In the genomic region with DNA sequence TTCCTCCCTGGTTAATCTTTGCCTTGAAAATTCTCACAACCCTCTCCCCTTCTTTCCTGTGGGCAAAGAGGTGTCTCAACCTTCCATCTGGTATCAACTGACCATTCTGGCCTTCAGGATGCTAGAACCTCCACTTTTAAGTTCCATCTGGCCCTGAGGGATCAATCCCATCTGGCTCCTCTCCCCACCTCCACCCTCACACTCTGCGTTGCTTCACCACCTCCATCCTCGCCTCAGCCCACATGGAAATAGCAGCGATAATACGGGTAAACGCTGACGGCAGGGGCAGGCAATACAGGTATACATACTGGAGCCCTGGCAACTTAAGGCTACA, we compare ENCODE assay signal across 9 mouse cellular contexts. TPM values are rescaled to one million over a fixed set of nuclear protein-coding genes. Genes with fewer than 3 reads are reported as not detected.
A peak's percentile ranks its signal among the peaks of the same experiment; 100 is the strongest.
DNase-seq lines count a peak whose midpoint lies in the region; ATAC-seq and TF ChIP-seq lines count a peak whose summit lies in the region.
"Had no signal": no experiment of that assay in that cellular context is flagged by ENCODE, and none has a peak within 500 bp of the region (broad histone marks: within the 10 kb centered on the region; RNA-seq: fewer than 3 reads in every experiment).

No protein-coding gene starts in this region.

- H3K27ac ChIP-seq in heart, embryonic 11.5 days (ENCODE audit: low read depth, low read length), result no peak overlapping the region
- H3K27ac ChIP-seq in CH12.LX (ENCODE audit: insufficient read depth, low read depth), result peak overlapping the region; percentile 63
- H3K27ac ChIP-seq in forebrain, embryonic 10.5 days, result no peak overlapping the region
- peak overlapping the region; percentile 96 for H3K27ac ChIP-seq in liver, embryonic 13.5 days

- no peaks in the 10 kb centered on the region for H3K9me3 ChIP-seq in heart, embryonic 11.5 days (replicated peaks; ENCODE audit: control insufficient read depth, low read length)
- H3K9me3 ChIP-seq in CH12.LX (replicated peaks; ENCODE audit: low read length), result peaks cover 2% of the 10 kb centered on the region
- H3K9me3 ChIP-seq in forebrain, embryonic 10.5 days, result no peaks in the 10 kb centered on the region
- H3K9me3 ChIP-seq in liver, embryonic 13.5 days (replicated peaks), result no peaks in the 10 kb centered on the region

- 0 out of 2 replicates have a peak overlapping the region, but pooled peaks have one; percentile 65 for H3K9ac ChIP-seq in heart, embryonic 11.5 days (ENCODE audit: low read depth, low read length)
- H3K9ac ChIP-seq in CH12.LX (ENCODE audit: insufficient read depth, low read depth), result peak overlapping the region; percentile 88
- peak overlapping the region; percentile 96 for H3K9ac ChIP-seq in liver, embryonic 13.5 days

- peak overlapping the region; percentile 100 for H3K4me2 ChIP-seq in heart, embryonic 11.5 days
- peak overlapping the region; percentile 86 for H3K4me2 ChIP-seq in CH12.LX (ENCODE audit: insufficient read depth, low read depth, poor library complexity, severe bottlenecking)
- H3K4me2 ChIP-seq in liver, embryonic 13.5 days, result peak overlapping the region; percentile 99

- no peak for TF ChIP-seq RAD21 in CH12.LX (IDR thresholded peaks at IDR 0.05; ENCODE audit: low read depth, low read length)

- in situ Hi-C loops in CH12.LX (cut with MboI; ENCODE audit: low pct_ligation_motif_present, low pct_unique_long_range_greater_than_20kb, low sequenced_read_pairs), result no loop called here

- H3K79me2 ChIP-seq in CH12.LX (replicated peaks; ENCODE audit: control insufficient read depth, extremely low read depth, insufficient read depth, poor library complexity, severe bottlenecking), result peaks cover 35% of the 10 kb centered on the region

- peak overlapping the region; percentile 67 for H3K4me3 ChIP-seq in heart, embryonic 11.5 days (ENCODE audit: low read depth, low read length)
- peak overlapping the region; percentile 74 to 94 (median 88) for H3K4me3 ChIP-seq in CH12.LX (replicated peaks in 1 of 3; ENCODE audit: low read depth in 2 of 3, low read length in 2 of 3, poor library complexity in 1 of 3)
- H3K4me3 ChIP-seq in forebrain, embryonic 10.5 days, result peak overlapping the region; percentile 65
- H3K4me3 ChIP-seq in liver, embryonic 13.5 days (replicated peaks), result peak overlapping the region; percentile 91

- WGBS in heart, embryonic 11.5 days (ENCODE audit: insufficient replicate concordance), result 2% methylated on average over 6 of the region's 6 CpGs
- 8% methylated on average over 6 of the region's 6 CpGs for WGBS in forebrain, embryonic 10.5 days
- WGBS in liver, embryonic 13.5 days (ENCODE audit: insufficient replicate concordance), result 2% methylated on average over 6 of the region's 6 CpGs

- ATAC-seq in heart, embryonic 11.5 days (replicated peaks; ENCODE audit: insufficient number of reproducible peaks, low FRiP score, low TSS enrichment), result no peak
- ATAC-seq in liver, embryonic 13.5 days (ENCODE audit: low read depth), result peak; percentile 2

- TF ChIP-seq CTCF in CH12.LX (conservative IDR thresholded peaks at IDR 0.05 in 1 of 2, IDR thresholded peaks at IDR 0.05 in 1 of 2; ENCODE audit: low read depth in 2 of 2, low read length in 2 of 2), result no peak

- DNase-seq in heart, postnatal 14 days, result no peak
- DNase-seq in CH12.LX (ENCODE audit: extremely low read depth), result no peak
- DNase-seq in forebrain, embryonic 10.5 days (ENCODE audit: extremely low spot score, low spot score), result no peak
- DNase-seq in liver, embryonic 13.5 days, result no peak
- no peak for DNase-seq in gastrocnemius, postnatal 25 days
- DNase-seq in layer of hippocampus, postnatal 14 days (ENCODE audit: low spot score in 2 of 2), result no peak
- DNase-seq in thymus, postnatal 0 days (ENCODE audit: low spot score), result no peak

- H3K27me3 ChIP-seq in heart, embryonic 11.5 days (ENCODE audit: control insufficient read depth, insufficient read depth, low read length), result peaks cover 53% of the 10 kb centered on the region
- H3K27me3 ChIP-seq in CH12.LX (replicated peaks), result no peaks in the 10 kb centered on the region
- peaks cover 74% of the 10 kb centered on the region for H3K27me3 ChIP-seq in forebrain, embryonic 10.5 days (ENCODE audit: poor library complexity, severe bottlenecking)
- peaks cover 27% of the 10 kb centered on the region for H3K27me3 ChIP-seq in liver, embryonic 13.5 days

- peaks cover 8% of the 10 kb centered on the region for H3K4me1 ChIP-seq in heart, embryonic 11.5 days (ENCODE audit: control insufficient read depth, insufficient read depth, low read length)
- peaks cover 22 to 65% of the 10 kb centered on the region in 2 experiments for H3K4me1 ChIP-seq in CH12.LX (ENCODE audit: control insufficient read depth in 1 of 2, insufficient read depth in 2 of 2)
- peaks cover 24% of the 10 kb centered on the region for H3K4me1 ChIP-seq in forebrain, embryonic 10.5 days
- peaks cover 59% of the 10 kb centered on the region for H3K4me1 ChIP-seq in liver, embryonic 13.5 days (replicated peaks)

- TF ChIP-seq POLR2A in CH12.LX (IDR thresholded peaks at IDR 0.05; ENCODE audit: low read depth, low read length), result no peak

- intact Hi-C loops in heart, postnatal 14 days (cut with DNase I), result no loop called here

- H3K36me3 ChIP-seq in heart, embryonic 11.5 days (ENCODE audit: control insufficient read depth, insufficient read depth, low read length), result peaks cover 9% of the 10 kb centered on the region
- H3K36me3 ChIP-seq in CH12.LX (replicated peaks in 1 of 2; ENCODE audit: control insufficient read depth in 1 of 2, insufficient read depth in 1 of 2, low read length in 1 of 2), result peaks cover 36 to 48% of the 10 kb centered on the region in 2 experiments
- peaks cover 33% of the 10 kb centered on the region for H3K36me3 ChIP-seq in forebrain, embryonic 10.5 days (replicated peaks)
- peaks cover 44% of the 10 kb centered on the region for H3K36me3 ChIP-seq in liver, embryonic 13.5 days

- dilution Hi-C loops in CH12.LX (cut with MboI; ENCODE audit: extremely low pct_ligation_motif_present, extremely low pct_unique_long_range_greater_than_20kb, low sequenced_read_pairs), result no loop called here

- no peak for TF ChIP-seq EP300 in CH12.LX (IDR thresholded peaks at IDR 0.05; ENCODE audit: low read length)

RNA-seq across cellular contexts. Expression of gene Tuba4a, which starts 1.8 kb away (rescaled TPM):
- 39.2 and 39.8 TPM in 2 replicates for polyA plus RNA-seq in heart, embryonic 11.5 days (2014; fragmentation: Nextera tagmentation; extraction: Ambion mirVana)
- 100 to 1,000 TPM; 546 to 642 TPM for total RNA-seq in heart, postnatal 14 days (2021)
- 180 and 259 TPM in 2 replicates for total RNA-seq in CH12.LX (2012; rRNA removed)
- 168 and 192 TPM in 2 replicates for total RNA-seq in CH12.LX (2014; rRNA removed)
- 259 and 294 TPM in 2 replicates for polyA plus RNA-seq in CH12.LX (2012; ENCODE audit: insufficient read length, low read depth)
- 11.0 and 13.7 TPM in 2 replicates for polyA plus RNA-seq in forebrain, embryonic 10.5 days (2016; fragmentation: Nextera tagmentation; extraction: Ambion mirVana)
- polyA plus RNA-seq in liver, embryonic 13.5 days (2015; fragmentation: Nextera tagmentation; extraction: Ambion mirVana), result 456 and 508 TPM in 2 replicates
- 100 to 1,000 TPM; 749 to 982 TPM for total RNA-seq in gastrocnemius, postnatal 25 days (2021)
- 100 to 1,000 TPM; 512 to 548 TPM for total RNA-seq in layer of hippocampus, postnatal 14 days (2021)
- polyA plus RNA-seq in thymus, postnatal 0 days (2015; fragmentation: Nextera tagmentation; extraction: Ambion mirVana), result 170 and 193 TPM in 2 replicates

RNA-seq across cellular contexts. Expression of gene Stk16, which starts 7.2 kb away (rescaled TPM):
- 81.7 and 82.8 TPM in 2 replicates for polyA plus RNA-seq in heart, embryonic 11.5 days (2014; fragmentation: Nextera tagmentation; extraction: Ambion mirVana)
- total RNA-seq in heart, postnatal 14 days (2021), result 10 to 100 TPM; 55.9 to 58.1 TPM
- total RNA-seq in CH12.LX (2012; rRNA removed), result 48.6 and 64.1 TPM in 2 replicates
- 58.2 and 60.6 TPM in 2 replicates for total RNA-seq in CH12.LX (2014; rRNA removed)
- 61.4 and 67.3 TPM in 2 replicates for polyA plus RNA-seq in CH12.LX (2012; ENCODE audit: insufficient read length, low read depth)
- 151 and 153 TPM in 2 replicates for polyA plus RNA-seq in forebrain, embryonic 10.5 days (2016; fragmentation: Nextera tagmentation; extraction: Ambion mirVana)
- polyA plus RNA-seq in liver, embryonic 13.5 days (2015; fragmentation: Nextera tagmentation; extraction: Ambion mirVana), result 90.7 and 90.8 TPM in 2 replicates
- total RNA-seq in gastrocnemius, postnatal 25 days (2021), result 10 to 100 TPM; 23.1 to 26.0 TPM
- total RNA-seq in layer of hippocampus, postnatal 14 days (2021), result 10 to 100 TPM; 90.5 to 91.4 TPM
- 114 and 120 TPM in 2 replicates for polyA plus RNA-seq in thymus, postnatal 0 days (2015; fragmentation: Nextera tagmentation; extraction: Ambion mirVana)

RNA-seq across cellular contexts. Expression of gene Glb1l, which starts 7.2 kb away (rescaled TPM):
- polyA plus RNA-seq in heart, embryonic 11.5 days (2014; fragmentation: Nextera tagmentation; extraction: Ambion mirVana), result 6.8 and 8.4 TPM in 2 replicates
- total RNA-seq in heart, postnatal 14 days (2021), result 1 to 10 TPM; 5.2 to 6.7 TPM
- total RNA-seq in CH12.LX (2012; rRNA removed) (3.6 and 4.6 TPM in 2 replicates), CH12.LX (2014; rRNA removed) (2.4 and 5.0 TPM in 2 replicates)
- 10.0 and 10.8 TPM in 2 replicates for polyA plus RNA-seq in CH12.LX (2012; ENCODE audit: insufficient read length, low read depth)
- 14.4 and 15.3 TPM in 2 replicates for polyA plus RNA-seq in forebrain, embryonic 10.5 days (2016; fragmentation: Nextera tagmentation; extraction: Ambion mirVana)
- 3.8 and 5.0 TPM in 2 replicates for polyA plus RNA-seq in liver, embryonic 13.5 days (2015; fragmentation: Nextera tagmentation; extraction: Ambion mirVana)
- total RNA-seq in gastrocnemius, postnatal 25 days (2021), result 1 to 10 TPM; 1.9 to 2.7 TPM
- 10 to 100 TPM; 21.3 to 21.7 TPM for total RNA-seq in layer of hippocampus, postnatal 14 days (2021)
- 10.9 and 11.3 TPM in 2 replicates for polyA plus RNA-seq in thymus, postnatal 0 days (2015; fragmentation: Nextera tagmentation; extraction: Ambion mirVana)

RNA-seq across cellular contexts. Expression of gene A630095N17Rik, which starts 14.0 kb away (rescaled TPM):
- not detected in 2 replicates for polyA plus RNA-seq in heart, embryonic 11.5 days (2014; fragmentation: Nextera tagmentation; extraction: Ambion mirVana)
- not detected for total RNA-seq in heart, postnatal 14 days (2021)
- total RNA-seq in CH12.LX (2012; rRNA removed), result 0.30 TPM in 1 of 2 replicates, not detected in the other
- 0.74 and 1.4 TPM in 2 replicates for total RNA-seq in CH12.LX (2014; rRNA removed)
- polyA plus RNA-seq in CH12.LX (2012; ENCODE audit: insufficient read length, low read depth), result 0.74 and 0.78 TPM in 2 replicates
- polyA plus RNA-seq in forebrain, embryonic 10.5 days (2016; fragmentation: Nextera tagmentation; extraction: Ambion mirVana), result not detected in 2 replicates
- polyA plus RNA-seq in liver, embryonic 13.5 days (2015; fragmentation: Nextera tagmentation; extraction: Ambion mirVana), result not detected in 2 replicates
- total RNA-seq in gastrocnemius, postnatal 25 days (2021), result not detected
- total RNA-seq in layer of hippocampus, postnatal 14 days (2021), result not detected
- 0.78 and 0.96 TPM in 2 replicates for polyA plus RNA-seq in thymus, postnatal 0 days (2015; fragmentation: Nextera tagmentation; extraction: Ambion mirVana)
- polyA plus RNA-seq: large intestine, adult 2 months had no signal

RNA-seq across cellular contexts. Expression of gene Dnajb2, which starts 18.3 kb away (rescaled TPM):
- 15.3 and 17.6 TPM in 2 replicates for polyA plus RNA-seq in heart, embryonic 11.5 days (2014; fragmentation: Nextera tagmentation; extraction: Ambion mirVana)
- 10 to 100 TPM; 66.4 to 74.6 TPM for total RNA-seq in heart, postnatal 14 days (2021)
- total RNA-seq in CH12.LX (2012; rRNA removed), result 13.8 and 14.7 TPM in 2 replicates
- total RNA-seq in CH12.LX (2014; rRNA removed), result 4.6 and 6.8 TPM in 2 replicates
- 15.2 and 15.3 TPM in 2 replicates for polyA plus RNA-seq in CH12.LX (2012; ENCODE audit: insufficient read length, low read depth)
- polyA plus RNA-seq in forebrain, embryonic 10.5 days (2016; fragmentation: Nextera tagmentation; extraction: Ambion mirVana), result 28.0 and 28.6 TPM in 2 replicates
- polyA plus RNA-seq in liver, embryonic 13.5 days (2015; fragmentation: Nextera tagmentation; extraction: Ambion mirVana), result 31.2 and 34.7 TPM in 2 replicates
- 10 to 100 TPM; 58.4 to 60.9 TPM for total RNA-seq in gastrocnemius, postnatal 25 days (2021)
- total RNA-seq in layer of hippocampus, postnatal 14 days (2021), result 10 to 100 TPM; 60.0 to 61.1 TPM
- 14.2 and 14.7 TPM in 2 replicates for polyA plus RNA-seq in thymus, postnatal 0 days (2015; fragmentation: Nextera tagmentation; extraction: Ambion mirVana)

Comparison
In these comparisons a context has a peak if more than half of its experiments do, and no peak if none do; other contexts are left out.
1. H3K27ac ChIP-seq: peak in CH12.LX (single experiment) and liver, embryonic 13.5 days (single experiment); none in heart, embryonic 11.5 days (single experiment) and forebrain, embryonic 10.5 days (single experiment).
2. Peak in every context shown above with its lines, with median percentiles within 50 percentile points of each other: H3K4me2 ChIP-seq, H3K4me3 ChIP-seq and H3K9ac ChIP-seq.